Mouse (Mus musculus) lung, adult 2 months (tissue): Measurements from ENCODE around the gene Ly6g5c. TPM values are rescaled to one million over a fixed set of nuclear protein-coding genes. Genes with fewer than 3 reads are reported as not detected.

Source experiments
- DNase-seq: peaks from one replicate; pipeline ENCODE4 v3.0.0; 2022
- H3K4me1 ChIP-seq: fragments of 200-500 bp; 2 replicates; pipeline ENCODE4 v1.6.1; 2011; ENCODE audit warnings: low read length; ENCODE audit not compliant: control insufficient read depth, insufficient read depth
- H3K4me3 ChIP-seq: fragments of 200-500 bp; replicated peaks from 2 replicates; pipeline ENCODE3; 2011; ENCODE audit warnings: low read depth, mild to moderate bottlenecking, control low read depth, low read length; ENCODE audit errors: extremely low read depth
- CTCF ChIP-seq: fragments of 200-500 bp; IDR thresholded peaks from 2 replicates; pipeline ENCODE4 v1.5.1; 2011; ENCODE audit warnings: mild to moderate bottlenecking, low read length, control low read depth; ENCODE audit not compliant: insufficient read depth
- POLR2A ChIP-seq: fragments of 200-500 bp; IDR thresholded peaks from 2 replicates; pipeline ENCODE4 v1.6.1; 2011; ENCODE audit warnings: low read depth, mild to moderate bottlenecking, control low read depth, low read length, borderline replicate concordance; ENCODE audit errors: extremely low read depth
- WGBS: fragments of 180-500 bp; shearing (Covaris S2); methylation state at CpG from one replicate; pipeline ENCODE4 v1.1.7; 2018; 5-methylcytosine and 5-hydroxymethylcytosine counted together
- polyA plus RNA-seq: library from polyadenylated mRNA; depleted of rRNA; stranded (reverse); fragments of >200 nt; gene quantifications from 2 replicates; pipeline ENCODE4 v1.2.3, GENCODE M21; 2012; rRNA removed

Gene Ly6g5c
- polyA plus RNA-seq, 1 experiment = not detected

DNA sequence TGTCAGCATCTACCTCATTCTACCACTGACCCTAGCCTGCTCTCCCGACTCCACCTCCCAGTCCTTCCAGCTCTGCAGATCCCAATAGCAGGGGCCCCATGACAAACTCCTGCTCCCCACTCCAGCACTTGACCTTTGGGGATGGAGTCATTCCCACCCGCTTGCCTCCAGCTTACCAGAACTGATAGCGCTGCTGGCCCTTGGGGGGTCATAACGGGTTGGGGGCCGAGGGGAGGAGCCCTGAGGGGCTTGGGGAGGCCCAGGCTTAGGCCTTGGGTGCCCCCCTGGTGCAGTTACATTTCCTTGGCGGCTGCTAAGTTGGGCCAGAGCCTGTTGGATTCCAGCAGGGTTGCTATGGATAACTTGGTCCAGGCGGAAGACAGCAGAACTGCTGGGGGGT lies 46.5 kb downstream of the Ly6g5c start:
- no peak for TF ChIP-seq CTCF
- no peak for TF ChIP-seq POLR2A
- Histone ChIP-seq H3K4me3 (no peak overlapping the region), H3K4me1 (no peaks in the 10 kb centered on the region)
- no peak for DNase-seq
- WGBS = 82% methylated on average over 7 of the region's 7 CpGs

DNA sequence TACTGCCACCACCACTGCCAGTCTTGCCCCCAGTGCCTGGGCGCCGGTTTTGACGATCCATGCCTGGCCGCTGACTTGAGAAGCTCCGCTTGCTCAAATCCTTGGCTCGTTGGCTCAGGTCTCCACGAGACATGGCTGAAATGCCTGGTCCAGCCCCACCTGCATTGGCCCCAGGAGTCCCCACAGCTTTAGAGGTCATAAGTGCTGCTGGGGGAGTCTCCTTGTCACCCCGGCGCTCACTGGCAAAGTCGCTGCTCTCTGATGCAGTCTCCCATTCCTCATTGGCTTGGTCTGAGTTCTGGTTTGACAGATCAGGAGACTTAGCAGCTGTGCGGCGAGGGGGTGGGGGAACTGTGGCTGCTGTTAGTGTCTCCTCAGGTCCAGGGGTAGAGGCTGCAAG lies 47.4 kb downstream of the Ly6g5c start:
- H3K4me3 ChIP-seq = no peak overlapping the region
- DNase-seq = no peak
- 87% methylated on average over 12 of the region's 12 CpGs for WGBS
- H3K4me1 ChIP-seq = no peaks in the 10 kb centered on the region
- no peak for TF ChIP-seq POLR2A
- TF ChIP-seq CTCF = no peak

DNA sequence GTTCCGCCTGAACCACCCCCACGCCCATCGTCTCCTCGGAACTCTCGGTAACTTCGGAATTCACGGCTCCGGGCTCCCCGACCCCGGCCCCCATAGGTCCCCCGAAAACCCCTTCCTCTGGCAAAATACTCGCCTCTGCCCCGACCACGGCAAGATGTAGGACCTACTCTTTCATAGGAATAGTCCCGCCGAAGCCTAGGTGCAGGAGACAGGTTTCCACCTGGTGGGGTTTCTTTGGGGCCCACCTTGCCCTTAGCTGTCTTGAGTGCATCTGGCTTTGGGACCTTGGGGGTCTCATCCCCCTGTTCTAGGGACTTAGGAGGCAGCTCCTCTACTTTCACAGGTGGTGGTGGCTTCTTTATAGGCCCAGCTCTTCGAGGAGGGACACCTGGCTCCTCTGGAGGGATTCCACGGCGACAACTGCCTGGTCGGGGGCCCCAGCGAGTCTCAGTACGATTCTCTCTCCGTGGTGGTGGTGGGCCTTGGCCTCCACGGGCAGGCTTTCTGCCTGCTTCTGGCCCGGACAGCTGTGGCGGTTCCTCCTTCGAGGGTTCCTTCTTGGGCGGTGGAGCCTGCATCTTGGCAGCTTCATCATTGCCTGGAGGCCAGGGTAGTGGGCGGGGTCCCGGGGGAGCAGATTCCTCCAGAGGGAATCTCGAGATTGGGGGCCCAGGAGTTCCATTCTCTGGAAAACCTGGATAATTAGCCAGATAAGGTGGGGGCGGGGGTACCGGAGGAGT lies 48.6 kb downstream of the Ly6g5c start:
- WGBS = 82% methylated on average over 33 of the region's 33 CpGs
- Histone ChIP-seq H3K4me1 (peaks cover 3% of the 10 kb centered on the region), H3K4me3 (no peak overlapping the region)
- TF ChIP-seq CTCF (no peak), POLR2A (no peak)
- DNase-seq = no peak

DNA sequence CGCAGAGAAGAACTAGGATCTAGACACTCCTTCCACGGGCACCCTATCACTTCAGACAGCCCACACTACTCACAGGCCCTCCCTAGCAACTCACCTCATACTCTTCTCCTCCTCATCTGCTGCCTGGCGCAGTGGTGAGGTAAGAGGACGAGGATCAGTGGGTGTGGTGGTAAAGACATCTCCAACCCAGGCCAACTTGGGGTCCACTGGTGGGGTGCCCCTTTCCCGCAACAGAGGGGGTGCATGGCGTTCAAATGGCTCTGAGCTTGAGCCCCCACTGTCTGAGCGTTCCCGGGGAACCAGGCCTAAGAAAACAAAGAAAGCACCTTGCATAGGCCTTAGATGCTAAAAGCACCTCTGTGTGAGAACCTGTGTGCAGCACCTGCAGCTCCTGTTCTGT lies 49.2 kb downstream of the Ly6g5c start:
- TF ChIP-seq CTCF = no peak
- TF ChIP-seq POLR2A = no peak
- no peak for DNase-seq
- H3K4me3 ChIP-seq = no peak overlapping the region
- 87% methylated on average over 8 of the region's 8 CpGs for WGBS
- H3K4me1 ChIP-seq = peaks cover 8% of the 10 kb centered on the region

DNA sequence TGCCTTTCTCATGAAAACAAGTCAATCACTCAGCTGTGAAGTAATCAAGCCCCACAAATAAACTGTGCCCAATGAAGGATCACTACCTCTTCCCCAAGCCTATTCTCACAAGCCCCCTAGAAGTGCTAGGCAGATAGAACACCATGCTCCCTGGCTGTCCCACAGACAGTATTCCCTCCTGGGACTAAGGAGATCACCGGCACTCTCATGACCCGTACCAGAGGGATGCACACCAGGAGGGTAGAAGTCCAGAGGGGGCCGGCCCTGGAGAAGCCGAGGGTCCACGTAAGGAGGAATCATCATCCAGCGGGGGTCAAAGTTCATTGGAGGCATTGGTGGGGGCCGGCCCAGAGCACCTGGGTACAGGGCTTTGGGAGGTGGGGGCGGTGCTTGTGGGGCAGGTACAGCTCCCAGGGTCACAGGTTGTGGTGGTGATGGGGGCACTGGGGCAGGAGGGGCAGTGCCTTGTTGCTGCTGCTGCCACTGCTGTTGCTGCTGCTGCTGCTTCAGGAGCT lies 49.6 kb downstream of the Ly6g5c start:
- H3K4me3 ChIP-seq = no peak overlapping the region
- peaks cover 13% of the 10 kb centered on the region for H3K4me1 ChIP-seq
- WGBS = 93% methylated on average over 8 of the region's 8 CpGs
- DNase-seq = no peak
- TF ChIP-seq POLR2A (no peak), CTCF (no peak)

DNA sequence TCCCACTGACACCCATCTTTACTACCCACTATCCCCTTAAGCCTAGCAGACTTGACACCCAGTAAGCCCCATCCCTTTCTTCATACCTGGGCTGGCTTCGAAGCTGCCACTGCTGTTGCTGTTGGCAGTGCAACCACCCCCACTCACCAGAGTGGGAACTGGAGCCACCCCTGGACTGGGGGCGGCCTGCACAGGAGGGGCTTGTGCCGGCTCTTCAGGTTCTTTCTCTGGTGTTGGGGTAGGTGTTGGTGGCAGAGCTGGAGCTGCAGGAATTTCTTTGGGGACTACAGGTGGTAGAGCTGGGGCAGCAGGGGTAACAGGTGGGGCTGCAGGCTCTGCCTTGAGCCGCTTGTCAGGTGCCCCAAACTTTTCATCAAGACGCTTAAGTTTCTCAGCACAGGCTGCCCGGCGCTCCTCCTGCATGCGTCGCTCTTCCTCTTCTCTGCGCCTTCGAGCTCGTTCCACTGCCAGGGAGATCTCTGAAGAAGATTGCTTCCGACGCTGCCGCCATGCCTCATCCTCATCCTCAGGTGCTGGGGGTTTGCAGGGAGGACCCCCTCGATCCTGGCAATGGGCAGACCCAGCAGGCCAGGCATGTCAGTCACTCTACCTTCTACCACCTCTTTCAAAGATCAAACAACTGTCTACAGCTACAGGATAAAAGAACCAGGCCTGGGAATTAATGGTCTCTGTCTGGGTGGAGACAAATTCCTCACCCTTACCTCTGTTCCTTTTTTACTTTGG lies 50.9 kb downstream of the Ly6g5c start:
- H3K4me3 ChIP-seq = no peak overlapping the region
- 90% methylated on average over 16 of the region's 16 CpGs for WGBS
- TF ChIP-seq CTCF (no peak), POLR2A (no peak)
- H3K4me1 ChIP-seq = peaks cover 18% of the 10 kb centered on the region
- DNase-seq = no peak

DNA sequence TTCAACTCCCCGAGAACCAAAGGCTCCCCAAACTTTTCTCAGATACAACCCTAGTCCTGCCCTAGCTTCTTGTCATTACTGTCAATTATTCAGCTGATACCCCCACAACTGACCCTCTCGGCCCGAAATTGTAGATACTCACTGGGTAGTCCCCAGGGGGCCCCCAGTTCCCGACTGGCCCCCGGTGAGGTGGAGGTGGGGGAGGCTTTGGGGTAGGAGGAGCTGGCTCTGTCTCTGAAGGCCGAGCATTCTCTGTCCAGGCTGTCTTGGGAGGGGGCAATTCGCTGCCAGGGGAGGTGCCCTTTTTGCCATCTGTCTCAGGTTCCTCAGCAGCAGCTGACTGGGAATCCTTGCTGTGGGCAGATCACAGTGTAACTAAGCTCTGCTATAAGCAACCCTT lies 51.6 kb downstream of the Ly6g5c start:
- WGBS = 86% methylated on average over 7 of the region's 7 CpGs
- Histone ChIP-seq H3K4me3 (no peak overlapping the region), H3K4me1 (peaks cover 18% of the 10 kb centered on the region)
- DNase-seq = no peak
- TF ChIP-seq POLR2A = no peak
- no peak for TF ChIP-seq CTCF

DNA sequence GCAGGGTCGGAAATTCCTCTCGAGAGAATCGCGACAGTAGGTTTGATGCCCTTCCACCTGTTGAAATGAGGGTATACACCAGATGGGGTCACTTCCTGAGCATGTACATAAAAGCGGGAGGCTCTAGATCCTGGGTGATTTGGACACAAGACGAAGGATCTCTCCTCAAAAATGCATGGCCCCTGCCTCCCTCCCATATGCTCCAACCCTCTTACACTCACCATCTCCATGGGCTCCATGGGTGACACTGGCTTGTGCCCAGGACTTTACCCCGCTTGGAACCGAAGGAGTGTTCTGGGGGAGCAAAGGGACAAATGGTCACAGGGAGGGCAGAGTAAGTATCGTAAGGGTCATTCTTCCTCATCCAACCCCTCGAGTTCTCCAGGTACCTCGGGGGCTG lies 53.3 kb downstream of the Ly6g5c start:
- Histone ChIP-seq H3K4me3 (no peak overlapping the region), H3K4me1 (peaks cover 23% of the 10 kb centered on the region)
- 58% methylated on average over 11 of the region's 11 CpGs for WGBS
- TF ChIP-seq POLR2A (no peak), CTCF (no peak)
- DNase-seq = no peak

Other genes starting within 250 kb of the Ly6g5c start
- 20.8 and 23.8 TPM in 2 replicates for gene Cfb, start 245.8 kb upstream of the Ly6g5c start, polyA plus RNA-seq
- 10.6 and 12.3 TPM in 2 replicates for gene Zbtb12, start 228.8 kb upstream of the Ly6g5c start, polyA plus RNA-seq
- gene Gm20547, start 226.2 kb upstream of the Ly6g5c start, polyA plus RNA-seq = not detected in 2 replicates
- gene C2, start 210.0 kb upstream of the Ly6g5c start, polyA plus RNA-seq = 25.8 and 27.7 TPM in 2 replicates
- 192 and 199 TPM in 2 replicates for gene Ehmt2, start 209.8 kb upstream of the Ly6g5c start, polyA plus RNA-seq
- 11.6 and 13.5 TPM in 2 replicates for gene Slc44a4, start 193.8 kb upstream of the Ly6g5c start, polyA plus RNA-seq
- gene Neu1, start 177.0 kb upstream of the Ly6g5c start, polyA plus RNA-seq = 40.4 and 46.6 TPM in 2 replicates
- gene Hspa1b, start 149.0 kb upstream of the Ly6g5c start, polyA plus RNA-seq = 20.1 and 93.1 TPM in 2 replicates
- gene Gm20481, start 138.4 kb upstream of the Ly6g5c start, polyA plus RNA-seq = not detected in 2 replicates
- gene Hspa1a, start 136.1 kb upstream of the Ly6g5c start, polyA plus RNA-seq = 12.9 and 66.3 TPM in 2 replicates
- gene Hspa1l, start 135.6 kb upstream of the Ly6g5c start, polyA plus RNA-seq = 0.81 and 1.3 TPM in 2 replicates
- 42.3 and 51.6 TPM in 2 replicates for gene Lsm2, start 126.4 kb upstream of the Ly6g5c start, polyA plus RNA-seq
- gene Vars, start 107.3 kb upstream of the Ly6g5c start, polyA plus RNA-seq = 119 and 159 TPM in 2 replicates
- 4.0 and 4.2 TPM in 2 replicates for gene Vwa7, start 91.7 kb upstream of the Ly6g5c start, polyA plus RNA-seq
- 2.1 and 2.8 TPM in 2 replicates for gene Sapcd1, start 80.3 kb upstream of the Ly6g5c start, polyA plus RNA-seq
- gene Msh5, start 61.5 kb upstream of the Ly6g5c start, polyA plus RNA-seq = 5.4 and 6.0 TPM in 2 replicates
- 124 and 153 TPM in 2 replicates for gene Clic1, start 58.3 kb upstream of the Ly6g5c start, polyA plus RNA-seq
- 137 and 141 TPM in 2 replicates for gene Ddah2, start 49.2 kb upstream of the Ly6g5c start, polyA plus RNA-seq
- 3.8 and 90.0 TPM in 2 replicates for gene Ly6g6c, start 42.9 kb upstream of the Ly6g5c start, polyA plus RNA-seq
- gene Mpig6b, start 42.1 kb upstream of the Ly6g5c start, polyA plus RNA-seq = 1.0 and 2.1 TPM in 2 replicates
- gene Ly6g6e, start 31.4 kb upstream of the Ly6g5c start, polyA plus RNA-seq = 5.8 and 25.7 TPM in 2 replicates
- 14.5 and 16.7 TPM in 2 replicates for gene Ly6g6d, start 30.2 kb upstream of the Ly6g5c start, polyA plus RNA-seq
- 0.16 and 0.84 TPM in 2 replicates for gene Ly6g6f, start 22.7 kb upstream of the Ly6g5c start, polyA plus RNA-seq
- gene Abhd16a, start 19.0 kb upstream of the Ly6g5c start, polyA plus RNA-seq = 196 and 245 TPM in 2 replicates
- gene Ly6g5b, start 7.1 kb downstream of the Ly6g5c start, polyA plus RNA-seq = 1.4 and 2.0 TPM in 2 replicates
- gene Gpank1, start 13.2 kb downstream of the Ly6g5c start, polyA plus RNA-seq = 17.9 and 21.9 TPM in 2 replicates
- 232 and 297 TPM in 2 replicates for gene Csnk2b, start 13.8 kb downstream of the Ly6g5c start, polyA plus RNA-seq
- 12.1 and 12.9 TPM in 2 replicates for gene D17H6S53E, start 18.1 kb downstream of the Ly6g5c start, polyA plus RNA-seq
- gene Apom, start 23.8 kb downstream of the Ly6g5c start, polyA plus RNA-seq = 0.12 TPM in 1 of 2 replicates, not detected in the other
- gene Bag6, start 26.9 kb downstream of the Ly6g5c start, polyA plus RNA-seq = 227 and 234 TPM in 2 replicates
- 327 and 373 TPM in 2 replicates for gene Prrc2a, start 56.6 kb downstream of the Ly6g5c start, polyA plus RNA-seq
- gene Aif1, start 67.8 kb downstream of the Ly6g5c start, polyA plus RNA-seq = 1.4 and 1.6 TPM in 2 replicates
- 19.7 and 37.0 TPM in 2 replicates for gene Lst1, start 80.2 kb downstream of the Ly6g5c start, polyA plus RNA-seq
- 28.1 and 29.9 TPM in 2 replicates for gene Ltb, start 86.2 kb downstream of the Ly6g5c start, polyA plus RNA-seq
- 2.1 and 2.5 TPM in 2 replicates for gene Tnf, start 93.7 kb downstream of the Ly6g5c start, polyA plus RNA-seq
- 1.0 and 1.1 TPM in 2 replicates for gene Lta, start 97.1 kb downstream of the Ly6g5c start, polyA plus RNA-seq
- gene Gm16181, start 112.6 kb downstream of the Ly6g5c start, polyA plus RNA-seq = 1.2 TPM in 1 of 2 replicates, not detected in the other
- gene Atp6v1g2, start 125.4 kb downstream of the Ly6g5c start, polyA plus RNA-seq = 6.3 and 8.1 TPM in 2 replicates
- gene Nfkbil1, start 127.5 kb downstream of the Ly6g5c start, polyA plus RNA-seq = 16.5 and 21.6 TPM in 2 replicates
- 245 and 304 TPM in 2 replicates for gene Ddx39b, start 133.5 kb downstream of the Ly6g5c start, polyA plus RNA-seq
- 878 and 1,286 TPM in 2 replicates for gene H2-D1, start 154.5 kb downstream of the Ly6g5c start, polyA plus RNA-seq
- gene H2-Q1, start 212.1 kb downstream of the Ly6g5c start, polyA plus RNA-seq = 0.49 and 0.71 TPM in 2 replicates
- 6.4 and 6.6 TPM in 2 replicates for gene H2-Q2, start 234.0 kb downstream of the Ly6g5c start, polyA plus RNA-seq